12 mouse cellular contexts compared by ENCODE assay signal in genomic region chr13:58023726-58024453, GRCm38 (mm10).
A peak's percentile ranks its signal among the peaks of the same experiment; 100 is the strongest.
DNase-seq lines count a peak whose midpoint lies in the region; ATAC-seq and TF ChIP-seq lines count a peak whose summit lies in the region.
"Had no signal": no experiment of that assay in that cellular context is flagged by ENCODE, and none has a peak within 500 bp of the region (broad histone marks: within the 10 kb centered on the region; RNA-seq: fewer than 3 reads in every experiment).

No protein-coding gene starts in this region.

- ATAC-seq in hindbrain, embryonic 15.5 days (ENCODE audit: low FRiP score, low read depth): peak; percentile 74; the same call in 1 of the 2 replicates
- ATAC-seq in hindbrain, embryonic 11.5 days (ENCODE audit: low FRiP score): no peak
- no peak for ATAC-seq in monocyte, adult 5-6 weeks (replicated peaks; ENCODE audit: insufficient number of reproducible peaks, low FRiP score, low TSS enrichment, poor library complexity, severe bottlenecking)

- H3K9ac ChIP-seq in hindbrain, embryonic 15.5 days: no peak overlapping the region
- H3K9ac ChIP-seq in hindbrain, embryonic 11.5 days (ENCODE audit: low read depth, low read length): no peak overlapping the region
- H3K9ac ChIP-seq: kidney, embryonic 15.5 days had no signal

- DNase-seq in hindbrain, embryonic 11.5 days (ENCODE audit: low spot score): no peak
- peak; percentile 79 for DNase-seq in brain, embryonic 14.5 days (ENCODE audit: low read depth)
- DNase-seq in cerebellum, adult 8-10 months: peak; percentile 93
- DNase-seq in layer of hippocampus, adult 8-10 months (ENCODE audit: low spot score in 2 of 2): peak; percentile 44 to 53
- DNase-seq in ovary, postnatal 14 days (ENCODE audit: low spot score): no peak
- DNase-seq in kidney, adult 11 months: no peak
- DNase-seq: gastrocnemius, postnatal 25 days; heart, postnatal 14 days; thymus, adult 18-20 months had no signal

- TF ChIP-seq CTCF in brain, embryonic 14.5 days (IDR thresholded peaks at IDR 0.05; ENCODE audit: borderline replicate concordance, extremely low read depth, insufficient read depth, insufficient read length): no peak

- 54% methylated on average over 8 of the region's 8 CpGs for WGBS in hindbrain, embryonic 15.5 days
- 73% methylated on average over 8 of the region's 8 CpGs for WGBS in hindbrain, embryonic 11.5 days

- H3K36me3 ChIP-seq in hindbrain, embryonic 15.5 days: no peaks in the 10 kb centered on the region
- H3K36me3 ChIP-seq in hindbrain, embryonic 11.5 days (ENCODE audit: control insufficient read depth, insufficient read depth, low read length): no peaks in the 10 kb centered on the region

- H3K27me3 ChIP-seq in hindbrain, embryonic 15.5 days: no peaks in the 10 kb centered on the region
- H3K27me3 ChIP-seq in hindbrain, embryonic 11.5 days (ENCODE audit: control insufficient read depth, insufficient read depth, low read length): no peaks in the 10 kb centered on the region
- H3K27me3 ChIP-seq: kidney, embryonic 15.5 days had no signal

- no peak overlapping the region for H3K4me3 ChIP-seq in hindbrain, embryonic 15.5 days
- no peak overlapping the region for H3K4me3 ChIP-seq in hindbrain, embryonic 11.5 days (ENCODE audit: low read depth, low read length)
- H3K4me3 ChIP-seq: kidney, embryonic 15.5 days had no signal

- H3K4me1 ChIP-seq in hindbrain, embryonic 15.5 days (replicated peaks): peaks cover 20% of the 10 kb centered on the region
- no peaks in the 10 kb centered on the region for H3K4me1 ChIP-seq in hindbrain, embryonic 11.5 days (replicated peaks; ENCODE audit: control insufficient read depth, insufficient read depth, low read length)

- H3K4me2 ChIP-seq in hindbrain, embryonic 15.5 days: no peak overlapping the region
- no peak overlapping the region for H3K4me2 ChIP-seq in hindbrain, embryonic 11.5 days (replicated peaks; ENCODE audit: low read depth, low read length)
- H3K4me2 ChIP-seq: kidney, embryonic 15.5 days had no signal

- H3K27ac ChIP-seq in hindbrain, embryonic 15.5 days (replicated peaks): peak overlapping the region; percentile 30; the same call in 1 of the 2 replicates
- H3K27ac ChIP-seq in hindbrain, embryonic 11.5 days (ENCODE audit: low read depth, low read length): no peak overlapping the region
- H3K27ac ChIP-seq: kidney, embryonic 15.5 days had no signal

- no peak for TF ChIP-seq POLR2A in brain, embryonic 14.5 days (IDR thresholded peaks at IDR 0.05; ENCODE audit: borderline replicate concordance, extremely low read depth, insufficient read depth, insufficient read length, poor library complexity, severe bottlenecking)

- no peaks in the 10 kb centered on the region for H3K9me3 ChIP-seq in hindbrain, embryonic 15.5 days
- H3K9me3 ChIP-seq in hindbrain, embryonic 11.5 days (ENCODE audit: control insufficient read depth, low read length): no peaks in the 10 kb centered on the region
- H3K9me3 ChIP-seq: kidney, embryonic 15.5 days had no signal

Comparison
In these comparisons a context has a peak if more than half of its experiments do, and no peak if none do; other contexts are left out.
1. DNase-seq: peak in brain, embryonic 14.5 days (single experiment), cerebellum, adult 8-10 months (single experiment) and layer of hippocampus, adult 8-10 months (2 of 2); none in hindbrain, embryonic 11.5 days (single experiment), ovary, postnatal 14 days (single experiment) and kidney, adult 11 months (single experiment).